Mouse (Mus musculus) small intestine, adult 2 months (tissue): ENCODE measurements around the gene Hscb.

ENCODE experiments used
- CTCF ChIP-seq: fragments of 200-500 bp; IDR thresholded peaks from 2 replicates; pipeline ENCODE4 v1.5.1; 2012; ENCODE audit warnings: low read depth, mild to moderate bottlenecking, control low read depth, inconsistent platforms, low read length, moderate library complexity, mixed read lengths; ENCODE audit not compliant: insufficient replicate concordance, insufficient read length; ENCODE audit errors: extremely low read depth
- POLR2A ChIP-seq: fragments of 200-500 bp; IDR thresholded peaks from 2 replicates; pipeline ENCODE4 v1.6.1; 2012; ENCODE audit warnings: low read depth, mild to moderate bottlenecking, control low read depth, inconsistent platforms, low read length, moderate library complexity

DNA sequence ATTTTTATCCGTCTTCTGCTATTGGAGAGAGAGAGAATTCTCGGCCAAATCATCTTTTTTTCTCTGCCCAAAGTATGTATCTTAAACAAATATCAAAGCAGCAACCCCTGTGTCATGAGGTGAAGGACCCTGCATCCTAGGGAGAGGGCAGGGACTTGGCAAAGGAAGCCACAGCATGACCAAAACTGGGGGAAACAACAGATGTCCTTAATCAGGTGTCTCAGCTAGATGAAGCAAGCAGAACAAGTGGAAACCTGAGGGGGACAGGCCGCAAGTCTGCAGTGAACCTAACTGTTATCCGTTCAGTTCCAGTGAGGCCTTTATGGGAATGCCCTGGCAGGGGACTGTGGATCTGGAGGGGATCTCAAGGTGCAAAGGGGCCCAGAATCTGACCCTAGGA lies 32.1 kb downstream of the Hscb start:
- TF ChIP-seq CTCF, result no peak
- TF ChIP-seq POLR2A, result no peak
